Mouse (Mus musculus) embryonic facial prominence, embryonic 13.5 days (tissue): Measurements from ENCODE around the gene Sema4g. TPM values are rescaled to one million over a fixed set of nuclear protein-coding genes. Genes with fewer than 3 reads are reported as not detected.

Experiments used
- ATAC-seq: fragments of 200-750 bp; cut with Nextera tagmentation; 2 replicates; pipeline ENCODE4 v1.8.0; 2017; ENCODE audit warnings: low read depth; ENCODE audit not compliant: insufficient number of reproducible peaks, insufficient read depth, low FRiP score, low TSS enrichment
- H3K27ac ChIP-seq: fragments of 300-500 bp; sonication (generic); 2 replicates; pipeline ENCODE4 v1.5.1; 2015; ENCODE audit warnings: moderate library complexity, mild to moderate bottlenecking, inconsistent platforms
- H3K27me3 ChIP-seq: fragments of 300-500 bp; sonication (generic); 2 replicates; pipeline ENCODE4 v1.6.1; 2015; ENCODE audit warnings: mild to moderate bottlenecking, inconsistent platforms
- H3K36me3 ChIP-seq: fragments of 300-500 bp; sonication (generic); 2 replicates; pipeline ENCODE4 v1.6.1; 2015; ENCODE audit warnings: mild to moderate bottlenecking, inconsistent platforms
- H3K4me1 ChIP-seq: fragments of 300-500 bp; sonication (generic); 2 replicates; pipeline ENCODE4 v1.6.1; 2015; ENCODE audit warnings: inconsistent platforms
- H3K4me2 ChIP-seq: fragments of 300-500 bp; sonication (generic); 2 replicates; pipeline ENCODE4 v1.6.1; 2015; ENCODE audit warnings: moderate library complexity, mild to moderate bottlenecking, inconsistent platforms
- H3K4me3 ChIP-seq: fragments of 300-500 bp; sonication (generic); 2 replicates; pipeline ENCODE4 v1.5.1; 2015; ENCODE audit warnings: mild to moderate bottlenecking, inconsistent platforms
- H3K9ac ChIP-seq: fragments of 300-500 bp; sonication (generic); 2 replicates; pipeline ENCODE4 v1.6.1; 2015; ENCODE audit warnings: mild to moderate bottlenecking, inconsistent platforms
- H3K9me3 ChIP-seq: fragments of 300-500 bp; sonication (generic); 2 replicates; pipeline ENCODE4 v1.6.1; 2016; ENCODE audit warnings: inconsistent platforms
- WGBS: fragments of 180-500 bp; shearing (Covaris S2); methylation state at CpG from one replicate; pipeline ENCODE4 v1.1.7; 2015; ENCODE audit warnings: mixed read lengths; 5-methylcytosine and 5-hydroxymethylcytosine counted together
- polyA plus RNA-seq: library from polyadenylated mRNA; unstranded; fragments of >200 nt; fragmentation: Nextera tagmentation; extraction: Ambion mirVana; gene quantifications from 2 replicates; pipeline ENCODE4 v1.2.1, GENCODE M21; 2015

Gene Sema4g
- polyA plus RNA-seq, 1 experiment from 2014 or later: 7.1 TPM

DNA sequence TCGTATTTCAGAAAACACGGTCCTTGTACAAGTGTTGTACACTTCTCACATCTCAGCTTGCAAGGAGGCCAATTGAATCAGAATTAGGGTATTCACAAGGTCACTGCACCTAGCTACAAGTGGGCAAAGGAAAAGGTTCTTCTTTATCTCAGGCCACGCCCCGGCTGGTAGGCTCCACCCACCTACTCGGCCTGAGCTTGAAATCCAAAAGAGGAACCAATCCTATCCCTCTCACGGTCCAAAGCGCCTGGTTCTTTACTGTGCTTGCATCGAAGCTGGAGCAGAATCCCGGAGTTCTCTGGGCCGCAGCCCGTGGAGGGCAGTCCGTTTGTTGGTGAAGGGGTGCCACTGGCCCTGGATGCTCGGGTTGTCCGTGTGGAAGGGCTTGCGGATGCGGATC is 16.5 kb downstream of the Sema4g start, which contains the start of gene Twnk:
Gene Twnk (plus strand): TSS at position 220 of the 400 bp plus-strand sequence.
- H3K27me3 ChIP-seq: no peaks in the 10 kb centered on the region
- peaks cover 65% of the 10 kb centered on the region for H3K36me3 ChIP-seq
- WGBS: 10% methylated on average over 16 of the region's 16 CpGs
- peak within 1 kb of the TSS; percentile 96 for H3K4me2 ChIP-seq
- H3K4me1 ChIP-seq: peaks cover 28% of the 10 kb centered on the region
- no peak for ATAC-seq
- H3K9me3 ChIP-seq: no peaks in the 10 kb centered on the region
- H3K9ac ChIP-seq: peak within 1 kb of the TSS; percentile 83
- H3K4me3 ChIP-seq: peak within 1 kb of the TSS; percentile 95
- peak within 1 kb of the TSS; percentile 86 for H3K27ac ChIP-seq

DNA sequence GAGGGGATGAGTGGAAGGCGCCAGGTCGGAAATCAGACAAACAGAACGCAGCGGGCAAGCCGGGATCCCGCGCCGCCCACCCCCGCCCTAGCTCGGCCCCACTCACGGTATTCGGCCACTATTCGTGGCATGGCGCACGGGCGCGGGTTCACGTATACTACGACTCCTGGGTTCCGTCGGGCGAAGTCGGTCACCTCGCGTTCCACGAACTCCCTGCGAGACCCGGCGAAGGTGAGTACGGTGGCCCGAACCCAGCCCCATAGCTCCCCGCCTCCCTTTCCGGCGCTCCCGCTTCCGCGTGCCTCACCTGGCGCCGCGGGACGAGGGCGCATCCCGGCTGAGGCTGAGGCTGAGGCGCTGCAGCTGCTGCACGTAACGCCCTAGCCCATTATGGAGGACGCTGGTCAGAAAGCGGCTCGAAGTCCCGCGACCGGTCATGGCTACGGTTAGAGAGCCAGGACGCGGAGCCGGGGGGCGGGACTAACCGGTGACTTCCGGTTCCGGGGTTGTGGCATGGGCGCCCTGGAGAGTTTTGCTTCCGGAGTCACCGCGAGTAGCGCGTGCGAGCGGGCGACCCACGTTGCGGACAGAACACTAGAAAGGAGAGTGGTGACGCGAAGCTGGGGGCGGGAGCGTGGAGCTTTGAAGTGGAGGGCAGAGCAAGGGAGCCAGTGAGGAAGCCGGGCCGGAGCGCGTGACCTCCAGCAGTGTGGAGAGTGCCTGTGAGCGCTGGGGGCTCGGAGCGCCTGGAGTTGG is 17.2 kb downstream of the Sema4g start, which contains the start of gene Mrpl43:
Gene Mrpl43 (minus strand): TSS at position 486 of the 756 bp plus-strand sequence.
- WGBS: under 1% methylated on average over 82 of the region's 82 CpGs
- Histone ChIP-seq H3K4me1 (peaks cover 28% of the 10 kb centered on the region), H3K4me2 (peak within 1 kb of the TSS; percentile 96), H3K9me3 (no peaks in the 10 kb centered on the region), H3K36me3 (peaks cover 65% of the 10 kb centered on the region), H3K9ac (peak within 1 kb of the TSS; percentile 83), H3K27ac (peak within 1 kb of the TSS; percentile 86), H3K27me3 (no peaks in the 10 kb centered on the region), H3K4me3 (peak within 1 kb of the TSS; percentile 95)
- ATAC-seq: peak; percentile 90

DNA sequence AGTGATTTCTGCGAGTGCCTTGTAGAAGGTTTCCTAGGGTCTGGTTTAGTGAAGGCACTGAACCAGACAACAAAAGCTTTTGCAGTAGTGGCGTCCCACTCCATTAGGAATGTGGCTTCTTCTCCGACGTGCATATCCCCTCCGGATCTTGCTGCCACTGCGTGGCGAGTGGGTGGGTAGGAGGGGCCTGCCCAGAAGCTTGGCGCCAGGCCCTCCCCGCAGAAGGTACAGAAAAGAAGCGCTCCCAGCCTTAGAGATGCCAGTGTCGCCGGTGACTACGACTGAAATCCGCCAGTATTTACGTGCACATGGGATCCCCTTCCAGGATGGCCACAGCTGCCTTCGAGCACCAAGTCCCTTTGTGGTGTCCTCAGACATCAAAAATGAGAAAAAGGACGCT is 18.1 kb downstream of the Sema4g start:
- peak overlapping the region; percentile 83 for H3K9ac ChIP-seq
- H3K4me2 ChIP-seq: peak overlapping the region; percentile 96
- peaks cover 28% of the 10 kb centered on the region for H3K4me1 ChIP-seq
- H3K4me3 ChIP-seq: peak overlapping the region; percentile 95
- H3K27ac ChIP-seq: peak overlapping the region; percentile 86
- no peaks in the 10 kb centered on the region for H3K27me3 ChIP-seq
- H3K9me3 ChIP-seq: no peaks in the 10 kb centered on the region
- 40% methylated on average over 17 of the region's 17 CpGs for WGBS
- peaks cover 65% of the 10 kb centered on the region for H3K36me3 ChIP-seq
- ATAC-seq: no peak

DNA sequence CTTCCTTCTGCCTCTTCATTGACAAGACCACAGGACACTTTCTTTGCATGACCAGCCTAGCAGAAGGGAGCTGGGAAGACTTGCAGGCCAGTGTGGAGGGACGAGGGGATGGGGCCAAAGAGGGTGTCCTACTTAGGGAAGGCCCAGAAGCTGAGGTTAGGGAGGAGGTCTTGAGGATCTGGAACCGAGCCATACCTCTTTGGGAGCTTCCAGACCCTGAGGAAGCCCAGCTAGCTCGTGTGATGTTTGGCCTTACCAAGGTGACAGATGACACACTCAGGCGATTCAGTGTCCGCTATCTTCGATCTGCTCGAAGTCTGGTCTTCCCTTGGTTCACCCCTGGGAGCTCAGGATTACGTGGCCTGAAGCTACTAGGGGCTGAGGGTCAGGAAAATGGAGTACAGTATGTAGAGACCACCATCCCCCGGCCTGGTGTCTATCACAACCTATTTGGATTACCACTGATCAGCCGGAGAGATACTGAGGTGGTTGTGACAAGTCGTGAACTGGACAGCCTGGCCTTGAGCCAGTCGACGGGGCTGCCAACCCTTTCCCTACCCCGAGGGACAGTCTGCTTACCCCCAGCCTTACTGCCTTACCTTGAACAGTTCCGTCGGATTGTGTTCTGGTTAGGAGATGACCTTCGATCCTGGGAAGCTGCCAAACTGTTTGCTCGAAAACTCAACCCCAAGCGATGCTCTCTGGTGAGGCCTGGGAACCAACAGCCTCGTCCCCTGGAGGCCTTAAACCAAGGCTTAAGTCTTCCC is 18.7 kb downstream of the Sema4g start:
- WGBS: 93% methylated on average over 20 of the region's 20 CpGs
- peak overlapping the region; percentile 96 for H3K4me2 ChIP-seq
- no peak for ATAC-seq
- peak overlapping the region; percentile 95 for H3K4me3 ChIP-seq
- H3K27me3 ChIP-seq: no peaks in the 10 kb centered on the region
- peak overlapping the region; percentile 86 for H3K27ac ChIP-seq
- peaks cover 33% of the 10 kb centered on the region for H3K4me1 ChIP-seq
- H3K9me3 ChIP-seq: no peaks in the 10 kb centered on the region
- peak overlapping the region; percentile 83 for H3K9ac ChIP-seq
- H3K36me3 ChIP-seq: peaks cover 63% of the 10 kb centered on the region

DNA sequence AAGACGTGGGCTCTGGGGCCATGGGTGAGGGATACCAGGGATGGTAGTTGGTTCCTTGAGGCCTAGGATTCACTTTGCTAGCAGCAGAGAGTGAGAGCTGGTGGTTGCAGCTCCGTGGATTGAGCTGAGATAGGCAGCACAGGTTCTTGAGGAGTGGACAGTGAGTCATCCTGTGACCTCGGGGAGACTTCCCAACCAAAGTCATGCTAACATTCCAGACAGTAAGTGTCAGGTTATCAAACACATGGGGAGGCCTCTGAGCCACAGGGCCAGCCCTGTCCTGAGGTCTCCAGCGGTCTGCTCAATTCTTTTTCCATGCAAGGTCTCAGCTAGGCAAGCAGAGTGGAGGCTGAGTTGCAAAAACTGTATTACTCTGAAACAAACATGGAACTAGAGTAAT is 21.7 kb downstream of the Sema4g start:
- H3K9ac ChIP-seq: 0 out of 2 replicates have a peak overlapping the region, but pooled peaks have one; percentile 32
- peaks cover 42% of the 10 kb centered on the region for H3K36me3 ChIP-seq
- H3K27ac ChIP-seq: no peak overlapping the region
- H3K9me3 ChIP-seq: no peaks in the 10 kb centered on the region
- peaks cover 49% of the 10 kb centered on the region for H3K4me1 ChIP-seq
- H3K4me2 ChIP-seq: no peak overlapping the region
- WGBS: 90% methylated on average over 4 of the region's 4 CpGs
- no peak overlapping the region for H3K4me3 ChIP-seq
- ATAC-seq: no peak
- H3K27me3 ChIP-seq: no peaks in the 10 kb centered on the region

DNA sequence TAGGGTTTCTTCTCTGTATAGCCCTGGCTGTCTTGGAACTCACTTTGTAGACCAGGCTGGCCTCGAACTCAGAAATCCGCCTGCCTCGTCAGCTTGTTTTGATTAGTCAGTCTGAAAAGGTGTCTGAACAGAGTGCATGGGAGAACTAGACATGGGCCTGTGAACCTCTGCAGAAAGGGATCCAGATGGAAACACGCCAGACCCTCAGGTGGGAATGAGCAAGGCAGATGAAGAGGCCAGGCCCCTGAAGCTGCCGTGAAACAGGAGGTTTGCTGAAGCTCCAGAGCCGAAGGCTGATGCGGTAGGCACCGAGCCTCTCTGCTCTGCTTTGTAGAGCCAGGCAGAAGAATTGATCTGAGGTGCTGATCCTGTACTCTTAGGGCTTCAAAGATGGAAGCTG is 23.3 kb downstream of the Sema4g start:
- Histone ChIP-seq H3K27me3 (no peaks in the 10 kb centered on the region), H3K36me3 (peaks cover 42% of the 10 kb centered on the region), H3K4me1 (peaks cover 57% of the 10 kb centered on the region), H3K9ac (peak overlapping the region; percentile 56), H3K4me2 (no peak overlapping the region), H3K4me3 (no peak overlapping the region), H3K9me3 (no peaks in the 10 kb centered on the region), H3K27ac (peak overlapping the region; percentile 99)
- WGBS: 66% methylated on average over 8 of the region's 8 CpGs
- ATAC-seq: no peak

DNA sequence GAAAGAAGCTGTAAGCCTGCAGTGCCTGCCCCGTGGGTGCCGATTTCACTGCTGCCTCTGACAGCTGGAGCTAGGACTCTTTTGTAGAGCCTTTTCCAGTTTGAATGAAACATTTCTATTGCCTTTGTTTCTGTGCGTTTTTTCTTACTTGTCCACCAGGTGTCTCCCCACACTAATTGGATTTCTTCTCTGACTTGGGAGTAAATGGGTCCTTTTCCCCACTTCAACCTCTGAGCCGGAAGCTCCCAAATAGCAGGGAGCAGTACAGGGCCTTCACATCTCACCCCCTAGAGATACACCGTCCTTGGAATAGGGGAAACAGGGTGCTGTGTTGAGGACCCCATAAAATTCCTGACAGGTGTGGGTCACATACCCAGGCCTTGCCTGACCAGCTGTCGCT is 23.7 kb downstream of the Sema4g start:
- Histone ChIP-seq H3K27me3 (no peaks in the 10 kb centered on the region), H3K9ac (peak overlapping the region; percentile 56), H3K4me2 (no peak overlapping the region), H3K9me3 (no peaks in the 10 kb centered on the region), H3K36me3 (peaks cover 42% of the 10 kb centered on the region), H3K27ac (peak overlapping the region; percentile 99), H3K4me1 (peaks cover 53% of the 10 kb centered on the region), H3K4me3 (no peak overlapping the region)
- 30% methylated on average over 6 of the region's 6 CpGs for WGBS
- no peak for ATAC-seq

DNA sequence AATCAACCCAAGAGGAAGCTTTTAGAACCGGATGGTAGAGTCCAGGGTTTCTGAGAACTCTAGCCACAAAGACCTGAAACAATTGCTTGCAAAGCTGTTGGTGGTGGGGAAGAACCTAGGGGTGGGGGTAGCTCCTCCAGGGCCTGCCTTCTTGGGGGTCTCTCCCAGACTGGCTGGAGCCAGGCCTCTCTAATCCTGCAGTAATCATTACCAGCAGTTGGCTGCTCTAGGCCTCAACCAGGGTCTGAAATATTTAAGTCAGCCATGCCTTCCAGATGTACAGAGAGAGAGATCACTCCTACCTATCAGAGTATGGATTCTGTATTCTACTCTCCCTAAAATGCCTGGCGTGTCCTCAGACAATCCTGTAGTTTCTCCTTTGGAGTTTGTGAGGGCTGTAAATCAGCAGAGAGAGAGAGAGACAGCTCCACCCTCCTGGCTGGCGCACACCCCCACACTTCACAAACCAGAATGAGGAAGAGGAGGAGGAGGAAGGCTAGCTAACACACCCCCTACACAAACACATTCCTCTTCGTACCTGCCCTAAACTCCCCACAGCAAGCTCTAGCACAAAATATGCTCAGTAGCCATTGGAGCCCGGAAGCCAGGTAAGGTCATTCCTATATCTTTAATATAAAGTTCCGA is 24.8 kb downstream of the Sema4g start:
- no peak for ATAC-seq
- Histone ChIP-seq H3K4me2 (peak overlapping the region; percentile 94), H3K9ac (no peak overlapping the region), H3K27ac (peak overlapping the region; percentile 99), H3K27me3 (no peaks in the 10 kb centered on the region), H3K4me3 (no peak overlapping the region), H3K36me3 (peaks cover 34% of the 10 kb centered on the region), H3K4me1 (peaks cover 47% of the 10 kb centered on the region), H3K9me3 (no peaks in the 10 kb centered on the region)
- 30% methylated on average over 6 of the region's 6 CpGs for WGBS

DNA sequence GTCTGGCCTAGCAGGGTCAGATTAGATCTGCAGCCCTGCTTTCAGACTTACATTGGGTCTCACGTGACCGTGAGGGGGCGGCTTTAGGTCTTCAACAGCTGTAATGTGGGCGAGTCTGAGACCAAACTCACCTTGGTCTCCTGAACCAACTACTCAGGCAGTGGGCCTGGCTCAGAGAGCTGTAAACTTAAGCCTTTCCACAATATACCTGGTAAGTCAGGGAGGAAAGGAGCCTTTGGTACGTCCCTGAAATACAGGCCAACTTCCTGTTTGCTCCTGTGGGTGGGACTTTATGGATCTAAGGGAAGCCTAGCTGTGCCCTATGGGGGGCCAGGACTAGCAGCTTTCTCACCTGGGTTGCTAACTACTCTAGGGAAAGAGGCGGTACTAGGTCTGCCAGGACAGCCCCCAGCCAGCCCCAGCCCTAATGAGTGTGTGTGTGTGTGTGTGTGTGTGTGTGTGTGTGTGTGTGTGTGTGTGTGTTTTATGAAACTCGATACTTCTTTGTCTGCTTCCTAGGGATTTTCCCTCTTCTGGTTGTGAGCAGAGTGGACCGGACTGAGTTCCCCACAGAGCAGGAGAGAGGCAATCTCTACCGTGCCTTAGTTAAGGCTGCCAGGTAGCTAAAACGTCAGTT is 25.6 kb downstream of the Sema4g start, which contains the start of gene Lzts2:
Gene Lzts2 (plus strand): TSS at position 80 of the 637 bp plus-strand sequence.
- H3K4me2 ChIP-seq: peak within 1 kb of the TSS; percentile 94
- H3K27ac ChIP-seq: peak within 1 kb of the TSS; percentile 99
- no peak for ATAC-seq
- 3% methylated on average over 10 of the region's 10 CpGs for WGBS
- H3K4me3 ChIP-seq: peak within 1 kb of the TSS; percentile 71
- H3K27me3 ChIP-seq: no peaks in the 10 kb centered on the region
- peaks cover 28% of the 10 kb centered on the region for H3K36me3 ChIP-seq
- peak within 1 kb of the TSS; percentile 77 for H3K9ac ChIP-seq
- peaks cover 54% of the 10 kb centered on the region for H3K4me1 ChIP-seq
- no peaks in the 10 kb centered on the region for H3K9me3 ChIP-seq

DNA sequence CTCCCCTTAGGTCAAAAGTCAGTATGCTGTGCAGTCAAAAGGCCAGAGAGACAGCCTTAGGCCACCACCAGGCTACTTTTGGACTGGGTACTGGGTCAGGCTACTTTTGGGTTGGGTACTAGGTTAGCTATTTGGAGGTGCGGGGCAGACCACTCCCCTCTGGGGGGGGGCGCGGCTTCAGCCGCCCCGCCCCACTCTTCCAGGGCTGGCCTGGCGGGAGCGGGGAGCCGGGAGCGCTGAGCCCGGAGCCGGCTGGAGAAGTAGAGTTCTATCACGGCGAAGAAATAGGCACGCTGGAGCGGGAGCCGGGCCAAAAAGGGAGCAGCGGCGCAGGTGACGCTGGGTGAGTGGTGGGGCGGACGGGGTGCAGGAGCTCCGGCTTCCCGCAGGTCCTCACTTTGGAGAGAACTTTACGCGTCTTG is 26.1 kb downstream of the Sema4g start:
- ATAC-seq: 0 out of 2 replicates have a peak, but pooled peaks have one; percentile 5
- Histone ChIP-seq H3K27me3 (no peaks in the 10 kb centered on the region), H3K9me3 (no peaks in the 10 kb centered on the region), H3K9ac (peak overlapping the region; percentile 77), H3K4me3 (peak overlapping the region; percentile 71), H3K4me2 (peak overlapping the region; percentile 94), H3K27ac (peak overlapping the region; percentile 99), H3K36me3 (peaks cover 24% of the 10 kb centered on the region), H3K4me1 (peaks cover 59% of the 10 kb centered on the region)
- WGBS: 0% methylated on average over 25 of the region's 25 CpGs
